Comparison of ENCODE assay signal across 9 mouse cellular contexts in genomic region chr11:103406551-103406950, GRCm38 (mm10). TPM values are rescaled to one million over a fixed set of nuclear protein-coding genes. Genes with fewer than 3 reads are reported as not detected.
DNase-seq lines count a peak whose midpoint lies in the region; ATAC-seq and TF ChIP-seq lines count a peak whose summit lies in the region.
"Had no signal": no experiment of that assay in that cellular context is flagged by ENCODE, and none has a peak within 500 bp of the region (broad histone marks: within the 10 kb centered on the region; RNA-seq: fewer than 3 reads in every experiment).

No protein-coding gene starts in this region.

- H3K36me3 ChIP-seq in hindbrain, postnatal 0 days (ENCODE audit: insufficient read depth, low read length), result peaks cover 3% of the 10 kb centered on the region; the same call in 1 of the 2 replicates
- peaks cover 51% of the 10 kb centered on the region for H3K36me3 ChIP-seq in hindbrain, embryonic 10.5 days

- no peak for TF ChIP-seq CTCF in bone marrow, adult 2 months (IDR thresholded peaks at IDR 0.05; ENCODE audit: control insufficient read depth, insufficient read depth, low read length)
- no peak for TF ChIP-seq CTCF in hindbrain, postnatal 0 days (IDR thresholded peaks at IDR 0.05; ENCODE audit: low read depth)

- peak overlapping the region; percentile 73 for H3K27ac ChIP-seq in bone marrow, adult 2 months (ENCODE audit: control insufficient read depth, insufficient read depth, low read depth, low read length, poor library complexity)
- no peak overlapping the region for H3K27ac ChIP-seq in hindbrain, postnatal 0 days
- no peak overlapping the region for H3K27ac ChIP-seq in hindbrain, embryonic 10.5 days
- H3K27ac ChIP-seq: lung, embryonic 15.5 days had no signal

- no peaks in the 10 kb centered on the region for H3K9me3 ChIP-seq in hindbrain, postnatal 0 days (ENCODE audit: low read length)
- H3K9me3 ChIP-seq in hindbrain, embryonic 10.5 days, result no peaks in the 10 kb centered on the region
- H3K9me3 ChIP-seq: lung, embryonic 15.5 days had no signal

- H3K9ac ChIP-seq in hindbrain, postnatal 0 days (replicated peaks; ENCODE audit: low read length), result no peak overlapping the region
- H3K9ac ChIP-seq: lung, embryonic 15.5 days had no signal

- no peak for TF ChIP-seq POLR2A in bone marrow, adult 2 months (IDR thresholded peaks at IDR 0.05; ENCODE audit: borderline replicate concordance, control insufficient read depth, low read depth, low read length)

- peaks cover 6% of the 10 kb centered on the region for H3K4me1 ChIP-seq in bone marrow, adult 2 months (ENCODE audit: control insufficient read depth, insufficient read depth, low read length)
- H3K4me1 ChIP-seq in hindbrain, postnatal 0 days (ENCODE audit: insufficient read depth, low read length), result peaks cover 8% of the 10 kb centered on the region; the same call in 1 of the 2 replicates
- H3K4me1 ChIP-seq in hindbrain, embryonic 10.5 days (replicated peaks), result peaks cover 16% of the 10 kb centered on the region

- DNase-seq in gastrocnemius, adult 18-20 months (ENCODE audit: low spot score), result peak; percentile 21
- no peak for DNase-seq in gastrocnemius, postnatal 36 days
- DNase-seq in 3134 (ENCODE audit: extremely low read depth, insufficient read length, low spot score), result peak; percentile 69
- DNase-seq in lung, adult 18-20 months, result peak; percentile 73 to 79
- DNase-seq in hindbrain, postnatal 0 days (ENCODE audit: low spot score), result no peak
- DNase-seq in hindbrain, embryonic 10.5 days (ENCODE audit: low spot score), result no peak
- DNase-seq in layer of hippocampus, adult 9-10 months (ENCODE audit: low spot score), result no peak

- H3K27me3 ChIP-seq in hindbrain, postnatal 0 days (ENCODE audit: insufficient read depth, low read length), result no peaks in the 10 kb centered on the region
- H3K27me3 ChIP-seq in hindbrain, embryonic 10.5 days (ENCODE audit: insufficient read depth, poor library complexity, severe bottlenecking), result no peaks in the 10 kb centered on the region
- H3K27me3 ChIP-seq: lung, embryonic 15.5 days had no signal

- intact Hi-C loops in gastrocnemius, postnatal 36 days (cut with DNase I), result no loop called here

- WGBS in bone marrow, adult 2 months, result 63% methylated on average over 7 of the region's 7 CpGs
- 78% methylated on average over 7 of the region's 7 CpGs for WGBS in hindbrain, postnatal 0 days
- 77% methylated on average over 7 of the region's 7 CpGs for WGBS in hindbrain, embryonic 10.5 days

- ATAC-seq in hindbrain, postnatal 0 days, result no peak

- H3K4me3 ChIP-seq in bone marrow, adult 2 months (replicated peaks; ENCODE audit: control insufficient read depth, low read depth, low read length), result no peak overlapping the region
- H3K4me3 ChIP-seq in hindbrain, postnatal 0 days (ENCODE audit: low read length), result no peak overlapping the region
- H3K4me3 ChIP-seq in hindbrain, embryonic 10.5 days, result no peak overlapping the region
- H3K4me3 ChIP-seq: lung, embryonic 15.5 days had no signal

- H3K4me2 ChIP-seq in hindbrain, postnatal 0 days (ENCODE audit: low read depth, low read length), result no peak overlapping the region
- H3K4me2 ChIP-seq: lung, embryonic 15.5 days had no signal

RNA-seq across cellular contexts. Expression of gene Plekhm1, which starts 5.9 kb away (rescaled TPM):
- 10 to 100 TPM; 14.8 to 16.4 TPM for total RNA-seq in gastrocnemius, adult 18-20 months (2021)
- 10 to 100 TPM; 10.6 to 11.8 TPM for total RNA-seq in gastrocnemius, postnatal 36 days (2021)
- 12.5 and 23.7 TPM in 2 replicates for polyA plus RNA-seq in bone marrow, adult 2 months (2011; ENCODE audit: insufficient read depth, insufficient read length, low replicate concordance, missing spikeins)
- total RNA-seq in hindbrain, postnatal 0 days (2014; rRNA removed), result 8.2 and 9.4 TPM in 2 replicates
- polyA plus RNA-seq in hindbrain, postnatal 0 days (2015; fragmentation: Nextera tagmentation; extraction: Ambion mirVana), result 4.9 and 6.3 TPM in 2 replicates
- 9.4 and 11.6 TPM in 2 replicates for polyA plus RNA-seq in hindbrain, embryonic 10.5 days (2016; fragmentation: Nextera tagmentation; extraction: Ambion mirVana)

RNA-seq across cellular contexts. Expression of gene Arhgap27, which starts 43.1 kb away (rescaled TPM):
- 1 to 10 TPM; 6.1 to 6.8 TPM for total RNA-seq in gastrocnemius, adult 18-20 months (2021)
- total RNA-seq in gastrocnemius, postnatal 36 days (2021), result 1 to 10 TPM; 4.6 to 4.8 TPM
- polyA plus RNA-seq in bone marrow, adult 2 months (2011; ENCODE audit: insufficient read depth, insufficient read length, low replicate concordance, missing spikeins), result 14.2 and 47.3 TPM in 2 replicates
- 7.7 and 12.2 TPM in 2 replicates for total RNA-seq in hindbrain, postnatal 0 days (2014; rRNA removed)
- 5.5 and 5.9 TPM in 2 replicates for polyA plus RNA-seq in hindbrain, postnatal 0 days (2015; fragmentation: Nextera tagmentation; extraction: Ambion mirVana)
- 4.8 and 5.1 TPM in 2 replicates for polyA plus RNA-seq in hindbrain, embryonic 10.5 days (2016; fragmentation: Nextera tagmentation; extraction: Ambion mirVana)

Comparison
In these comparisons a context has a peak if more than half of its experiments do, and no peak if none do; other contexts are left out.
1. DNase-seq: peak in gastrocnemius, adult 18-20 months (single experiment), 3134 (single experiment) and lung, adult 18-20 months (2 of 2); none in gastrocnemius, postnatal 36 days (0 of 2), hindbrain, postnatal 0 days (single experiment), hindbrain, embryonic 10.5 days (single experiment) and layer of hippocampus, adult 9-10 months (single experiment).